Mouse (Mus musculus) midbrain, embryonic 16.5 days (tissue): ENCODE results near the gene Sun2. TPM values are rescaled to one million over a fixed set of nuclear protein-coding genes. Genes with fewer than 3 reads are reported as not detected.
A peak's percentile ranks its signal among the peaks of the same experiment; 100 is the strongest.

Source experiments
- ATAC-seq: fragments of 200-750 bp; cut with Nextera tagmentation; 2 replicates; pipeline ENCODE4 v1.8.0; 2017; ENCODE audit warnings: moderate TSS enrichment
- H3K27ac ChIP-seq: fragments of 300-500 bp; sonication (generic); 2 replicates; pipeline ENCODE4 v1.5.1; 2014; ENCODE audit warnings: mild to moderate bottlenecking, low read length, mixed read lengths
- H3K27me3 ChIP-seq: fragments of 300-500 bp; sonication (generic); 2 replicates; pipeline ENCODE4 v1.6.1; 2014; ENCODE audit warnings: low read depth, low read length, mixed read lengths; ENCODE audit not compliant: control insufficient read depth, insufficient read depth
- H3K36me3 ChIP-seq: fragments of 300-500 bp; sonication (generic); 2 replicates; pipeline ENCODE4 v1.6.1; 2014; ENCODE audit warnings: mild to moderate bottlenecking, low read length, moderate library complexity, mixed read lengths; ENCODE audit not compliant: control insufficient read depth, insufficient read depth
- H3K4me1 ChIP-seq: fragments of 300-500 bp; sonication (generic); 2 replicates; pipeline ENCODE4 v1.6.1; 2014; ENCODE audit warnings: mild to moderate bottlenecking, low read length, mixed read lengths; ENCODE audit not compliant: control insufficient read depth, insufficient read depth
- H3K4me2 ChIP-seq: fragments of 300-500 bp; sonication (generic); 2 replicates; pipeline ENCODE4 v1.6.1; 2014; ENCODE audit warnings: mild to moderate bottlenecking, low read length, mixed read lengths
- H3K4me3 ChIP-seq: fragments of 300-500 bp; sonication (generic); 2 replicates; pipeline ENCODE4 v1.5.1; 2014; ENCODE audit warnings: low read depth, mild to moderate bottlenecking, low read length, moderate library complexity, mixed read lengths
- H3K9ac ChIP-seq: fragments of 300-500 bp; sonication (generic); 2 replicates; pipeline ENCODE4 v1.6.1; 2014; ENCODE audit warnings: low read depth, low read length, mixed read lengths
- H3K9me3 ChIP-seq: fragments of 300-500 bp; sonication (generic); replicated peaks from 2 replicates; pipeline ENCODE4 v1.6.1; 2014; ENCODE audit warnings: mild to moderate bottlenecking, low read length, mixed read lengths; ENCODE audit not compliant: control insufficient read depth, poor library complexity, severe bottlenecking
- WGBS: fragments of 180-500 bp; shearing (Covaris S2); extraction: QIAGEN DNeasy Blood & Tissue Kit; methylation state at CpG from one replicate; pipeline ENCODE4 v1.1.7; 2014; 5-methylcytosine and 5-hydroxymethylcytosine counted together
- polyA plus RNA-seq: library from polyadenylated mRNA; unstranded; fragments of >200 nt; fragmentation: Nextera tagmentation; extraction: Ambion mirVana; gene quantifications from 2 replicates; pipeline ENCODE4 v1.2.1, GENCODE M21; 2015

Gene Sun2
- polyA plus RNA-seq, 1 experiment from 2014 or later: 5.7 TPM

GRCm38 (mm10) chr15:79742706-79743023 lies 329 bp upstream of the Sun2 start:
- Histone ChIP-seq H3K4me3 (peak overlapping the region; percentile 98), H3K4me2 (peak overlapping the region; percentile 64), H3K36me3 (peaks cover 5% of the 10 kb centered on the region; the same call in 1 of the 2 replicates), H3K27ac (peak overlapping the region; percentile 65; the same call in 1 of the 2 replicates), H3K27me3 (no peaks in the 10 kb centered on the region), H3K9me3 (no peaks in the 10 kb centered on the region), H3K4me1 (peaks cover 20% of the 10 kb centered on the region), H3K9ac (peak overlapping the region; percentile 96)
- 0% methylated on average over 23 of the region's 23 CpGs for WGBS
- no peak for ATAC-seq

DNA sequence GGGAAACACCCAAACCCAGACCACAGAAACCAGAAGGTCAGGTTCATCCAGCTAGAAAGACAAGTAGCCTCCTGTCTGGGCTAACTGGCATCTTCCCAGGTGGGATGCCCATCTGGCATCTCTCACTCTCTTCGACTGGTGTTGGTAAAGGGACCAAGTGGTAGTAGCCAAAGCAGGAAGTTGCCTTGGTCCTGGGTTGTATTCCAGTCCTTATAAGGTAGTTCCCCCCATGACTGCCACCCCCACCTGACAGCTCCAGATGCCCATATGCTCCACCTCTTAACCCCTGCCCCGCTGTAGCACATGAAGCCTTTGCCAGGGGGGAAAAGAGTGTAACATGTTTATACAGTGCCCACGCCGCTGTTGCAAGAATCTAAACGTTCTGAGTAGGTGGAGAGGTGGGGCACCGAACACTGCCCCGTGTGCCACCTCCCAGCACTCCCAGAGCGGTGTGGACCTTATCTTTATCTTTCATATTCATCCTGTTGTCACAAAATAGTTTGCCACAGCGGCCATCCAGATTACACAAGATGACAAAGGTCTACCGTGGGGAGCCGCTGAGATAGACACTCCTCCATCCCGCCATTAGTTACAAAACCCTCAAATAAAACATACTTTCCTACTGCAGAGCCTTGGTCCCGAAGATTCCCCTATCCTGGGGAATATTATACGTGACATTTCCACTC lies 1.0 kb downstream of the Sun2 start:
- 28% methylated on average over 14 of the region's 14 CpGs for WGBS
- Histone ChIP-seq H3K4me3 (peak overlapping the region; percentile 98), H3K4me1 (peaks cover 20% of the 10 kb centered on the region), H3K9ac (peak overlapping the region; percentile 96), H3K4me2 (peak overlapping the region; percentile 64), H3K9me3 (no peaks in the 10 kb centered on the region), H3K27me3 (no peaks in the 10 kb centered on the region), H3K36me3 (peaks cover 18% of the 10 kb centered on the region), H3K27ac (peak overlapping the region; percentile 75)
- ATAC-seq: no peak

- no peaks in the 10 kb centered on the region for H3K9me3 ChIP-seq
- H3K4me1 ChIP-seq: peaks cover 20% of the 10 kb centered on the region
- H3K9ac ChIP-seq: peak overlapping the region; percentile 96; the same call in 1 of the 2 replicates
- no peaks in the 10 kb centered on the region for H3K27me3 ChIP-seq
- ATAC-seq: no peak
- H3K27ac ChIP-seq: no peak overlapping the region
- peak overlapping the region; percentile 64 for H3K4me2 ChIP-seq
- peaks cover 20% of the 10 kb centered on the region for H3K36me3 ChIP-seq
- WGBS: 89% methylated on average over 3 of the region's 3 CpGs
- H3K4me3 ChIP-seq: peak overlapping the region; percentile 98
These were observed 1.6 kb downstream of the Sun2 start for GRCm38 (mm10) chr15:79740739-79741138.

DNA sequence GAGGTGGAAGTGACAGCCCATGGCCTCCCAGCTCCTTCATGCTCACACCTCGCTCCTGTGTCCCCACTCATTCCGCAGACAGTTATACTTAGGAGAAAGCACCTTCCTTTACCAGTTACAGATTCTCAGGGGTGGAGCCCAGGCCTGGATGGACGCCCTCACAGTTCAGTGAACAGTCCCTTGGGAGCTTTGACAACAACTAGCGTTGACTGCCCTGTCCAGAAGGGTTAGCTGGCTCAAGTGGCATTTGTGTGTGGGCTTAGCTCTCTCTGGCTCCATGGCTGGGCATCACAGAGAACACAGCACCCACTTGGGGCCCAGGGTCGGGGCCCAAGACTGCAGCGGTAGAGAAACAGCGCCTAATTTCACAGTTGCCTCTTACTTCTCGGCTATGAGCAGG lies 8.0 kb downstream of the Sun2 start:
- ATAC-seq: no peak
- Histone ChIP-seq H3K9me3 (no peaks in the 10 kb centered on the region), H3K36me3 (peaks cover 40% of the 10 kb centered on the region)

GRCm38 (mm10) chr15:79733640-79734039 lies 8.7 kb downstream of the Sun2 start:
- H3K9me3 ChIP-seq: no peaks in the 10 kb centered on the region
- H3K4me2 ChIP-seq: no peak overlapping the region
- no peaks in the 10 kb centered on the region for H3K4me1 ChIP-seq
- H3K27me3 ChIP-seq: no peaks in the 10 kb centered on the region
- WGBS: 78% methylated on average over 4 of the region's 4 CpGs
- no peak overlapping the region for H3K27ac ChIP-seq
- H3K9ac ChIP-seq: no peak overlapping the region
- no peak overlapping the region for H3K4me3 ChIP-seq
- ATAC-seq: no peak
- H3K36me3 ChIP-seq: peaks cover 39% of the 10 kb centered on the region

More for the DNA sequence above, 8.0 kb downstream of the Sun2 start:
- Histone ChIP-seq H3K27ac (no peak overlapping the region), H3K4me1 (no peaks in the 10 kb centered on the region), H3K27me3 (no peaks in the 10 kb centered on the region), H3K4me2 (no peak overlapping the region), H3K4me3 (no peak overlapping the region), H3K9ac (no peak overlapping the region)
- WGBS: 83% methylated on average over 8 of the region's 8 CpGs

DNA sequence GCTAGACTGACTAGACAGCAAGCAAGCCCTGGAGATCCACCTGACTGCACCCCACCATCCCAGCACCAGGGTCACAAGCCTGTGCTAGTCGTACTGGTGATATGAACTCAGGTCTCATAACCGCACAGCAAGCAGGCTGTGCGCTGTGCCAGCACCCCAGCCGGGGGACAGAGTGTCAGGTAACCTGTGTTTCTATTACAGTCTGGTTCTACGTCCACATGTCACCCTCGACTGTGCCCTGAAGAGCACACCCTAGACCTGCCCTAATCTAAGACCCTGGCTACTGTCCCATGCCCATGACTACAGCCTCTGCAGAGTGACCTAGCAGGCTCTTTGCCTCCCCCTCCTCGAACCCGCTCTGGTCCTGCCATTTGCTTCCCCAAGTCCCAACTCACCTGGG lies 9.1 kb downstream of the Sun2 start:
- no peaks in the 10 kb centered on the region for H3K27me3 ChIP-seq
- no peak overlapping the region for H3K4me2 ChIP-seq
- peaks cover 37% of the 10 kb centered on the region for H3K36me3 ChIP-seq
- no peak overlapping the region for H3K4me3 ChIP-seq
- WGBS: 95% methylated on average over 8 of the region's 8 CpGs
- no peak overlapping the region for H3K9ac ChIP-seq
- no peaks in the 10 kb centered on the region for H3K9me3 ChIP-seq
- no peaks in the 10 kb centered on the region for H3K4me1 ChIP-seq
- ATAC-seq: no peak
- H3K27ac ChIP-seq: no peak overlapping the region

GRCm38 (mm10) chr15:79731554-79731953 lies 10.8 kb downstream of the Sun2 start:
- no peak overlapping the region for H3K27ac ChIP-seq
- no peak overlapping the region for H3K4me2 ChIP-seq
- no peaks in the 10 kb centered on the region for H3K27me3 ChIP-seq
- ATAC-seq: no peak
- no peak overlapping the region for H3K9ac ChIP-seq
- no peaks in the 10 kb centered on the region for H3K9me3 ChIP-seq
- 85% methylated on average over 7 of the region's 7 CpGs for WGBS
- H3K4me1 ChIP-seq: no peaks in the 10 kb centered on the region
- H3K36me3 ChIP-seq: peaks cover 39% of the 10 kb centered on the region
- H3K4me3 ChIP-seq: no peak overlapping the region

DNA sequence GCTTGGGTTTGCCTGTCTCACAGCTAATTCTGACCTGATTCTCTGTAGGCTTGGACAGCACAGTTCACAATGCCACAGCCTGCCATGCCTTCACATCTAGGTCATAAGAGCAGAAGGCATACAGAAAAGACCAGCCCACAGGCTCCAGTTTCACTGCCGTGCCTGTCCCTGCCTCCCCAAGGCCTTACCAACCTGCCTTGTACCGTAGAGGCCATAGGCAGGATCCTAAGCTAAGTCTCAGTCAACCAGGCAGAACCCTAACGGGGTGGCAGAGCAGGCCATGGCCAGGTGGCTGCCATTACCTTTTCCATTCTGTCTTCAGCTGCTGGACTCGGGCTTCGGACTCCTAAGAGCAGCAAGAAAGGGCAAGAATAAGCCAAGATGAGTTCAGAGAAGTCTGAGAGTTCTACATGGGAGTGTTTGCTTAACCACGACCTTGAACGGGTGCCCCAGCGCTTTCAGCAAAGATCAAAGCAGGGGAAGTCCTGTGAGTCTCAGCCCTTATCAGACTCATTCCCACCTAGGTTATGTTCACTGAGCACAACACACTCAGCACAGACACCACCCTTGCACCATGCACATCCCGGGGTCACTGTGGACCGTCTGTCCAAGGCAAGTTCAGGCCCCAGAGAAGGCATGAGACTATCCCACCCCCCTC lies 13.5 kb downstream of the Sun2 start:
- Histone ChIP-seq H3K36me3 (peaks cover 55% of the 10 kb centered on the region), H3K9ac (no peak overlapping the region), H3K4me1 (no peaks in the 10 kb centered on the region), H3K9me3 (no peaks in the 10 kb centered on the region), H3K27me3 (no peaks in the 10 kb centered on the region), H3K4me3 (no peak overlapping the region), H3K27ac (no peak overlapping the region), H3K4me2 (no peak overlapping the region)
- 90% methylated on average over 10 of the region's 10 CpGs for WGBS
- no peak for ATAC-seq

DNA sequence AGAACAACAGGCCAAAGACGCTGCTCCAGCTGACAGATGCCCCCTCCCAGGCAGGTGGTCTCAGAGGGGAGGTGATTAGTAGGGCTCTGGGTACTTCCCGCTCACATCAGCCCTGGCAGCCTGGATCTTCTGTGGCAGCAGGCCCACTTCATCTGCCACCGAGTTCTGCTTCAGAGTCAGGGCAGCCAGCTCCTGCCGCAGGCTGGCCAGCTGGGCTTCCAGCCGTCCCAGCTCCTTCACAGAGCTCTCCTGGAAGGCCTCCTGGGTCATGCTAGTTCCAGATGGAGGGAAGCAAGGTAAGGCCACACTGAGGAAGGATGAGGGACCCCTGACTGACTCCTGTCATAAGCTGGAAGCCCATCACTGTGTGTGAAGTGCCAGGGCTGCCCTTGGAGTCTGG lies 14.0 kb downstream of the Sun2 start:
- Histone ChIP-seq H3K9me3 (no peaks in the 10 kb centered on the region), H3K36me3 (peaks cover 51% of the 10 kb centered on the region), H3K4me2 (no peak overlapping the region), H3K27ac (no peak overlapping the region), H3K27me3 (no peaks in the 10 kb centered on the region), H3K4me3 (no peak overlapping the region), H3K9ac (peak overlapping the region; percentile 18; the same call in 1 of the 2 replicates), H3K4me1 (no peaks in the 10 kb centered on the region)
- no peak for ATAC-seq
- 46% methylated on average over 5 of the region's 5 CpGs for WGBS
